Mouse (Mus musculus): Measurements from ENCODE around the gene Otulinl. TPM values are rescaled to one million over a fixed set of nuclear protein-coding genes. Genes with fewer than 3 reads are reported as not detected.

Gene Otulinl
- polyA plus RNA-seq, 1 experiment from 2014 or later: 32.0 TPM

- Histone ChIP-seq H3K9me3 (replicated peaks) (no peaks in the 10 kb centered on the region), H3K4me3 (replicated peaks) (no peak overlapping the region), H3K27me3 (no peaks in the 10 kb centered on the region), H3K27ac (replicated peaks) (no peak overlapping the region), H3K4me2 (replicated peaks) (no peak overlapping the region), H3K36me3 (peaks cover 19% of the 10 kb centered on the region), H3K4me1 (peaks cover 17% of the 10 kb centered on the region), H3K9ac (no peak overlapping the region)
- no peak for ATAC-seq (ENCODE audit: insufficient number of reproducible peaks, low FRiP score, low TSS enrichment, low read depth)
- 83% methylated on average over 9 of the region's 9 CpGs for WGBS
Observed at GRCm38 (mm10) chr15:27627794-27628193, 53.6 kb downstream of the Otulinl start.

GRCm38 (mm10) chr15:27626314-27626713 lies 55.1 kb downstream of the Otulinl start:
- no peaks in the 10 kb centered on the region for H3K9me3 ChIP-seq (replicated peaks)
- H3K36me3 ChIP-seq: peaks cover 27% of the 10 kb centered on the region
- H3K4me3 ChIP-seq (replicated peaks): no peak overlapping the region
- H3K4me1 ChIP-seq: peaks cover 17% of the 10 kb centered on the region
- no peak for ATAC-seq (ENCODE audit: insufficient number of reproducible peaks, low FRiP score, low TSS enrichment, low read depth)
- H3K4me2 ChIP-seq (replicated peaks): no peak overlapping the region
- WGBS: 100% methylated on average over 1 of the region's 1 CpGs
- H3K9ac ChIP-seq: no peak overlapping the region
- H3K27ac ChIP-seq (replicated peaks): no peak overlapping the region
- H3K27me3 ChIP-seq: no peaks in the 10 kb centered on the region

GRCm38 (mm10) chr15:27625890-27626255 lies 55.5 kb downstream of the Otulinl start:
- Histone ChIP-seq H3K27ac (replicated peaks) (no peak overlapping the region), H3K4me3 (replicated peaks) (no peak overlapping the region)
- 89% methylated on average over 10 of the region's 10 CpGs for WGBS

GRCm38 (mm10) chr15:27625014-27625889 lies 56.1 kb downstream of the Otulinl start:
- ATAC-seq (ENCODE audit: insufficient number of reproducible peaks, low FRiP score, low TSS enrichment, low read depth): no peak
- WGBS: 84% methylated on average over 13 of the region's 13 CpGs

More at GRCm38 (mm10) chr15:27625890-27626255, 55.5 kb downstream of the Otulinl start:
- Histone ChIP-seq H3K9me3 (replicated peaks) (no peaks in the 10 kb centered on the region), H3K4me2 (replicated peaks) (no peak overlapping the region), H3K4me1 (peaks cover 16% of the 10 kb centered on the region), H3K36me3 (peaks cover 27% of the 10 kb centered on the region), H3K9ac (no peak overlapping the region), H3K27me3 (no peaks in the 10 kb centered on the region)
- no peak for ATAC-seq (ENCODE audit: insufficient number of reproducible peaks, low FRiP score, low TSS enrichment, low read depth)

GRCm38 (mm10) chr15:27623286-27623685 lies 58.1 kb downstream of the Otulinl start:
- no peak overlapping the region for H3K9ac ChIP-seq
- no peaks in the 10 kb centered on the region for H3K9me3 ChIP-seq (replicated peaks)
- no peak for ATAC-seq (ENCODE audit: insufficient number of reproducible peaks, low FRiP score, low TSS enrichment, low read depth)
- no peak overlapping the region for H3K4me3 ChIP-seq (replicated peaks)
- 88% methylated on average over 6 of the region's 6 CpGs for WGBS
- no peak overlapping the region for H3K27ac ChIP-seq (replicated peaks)
- peaks cover 35% of the 10 kb centered on the region for H3K36me3 ChIP-seq
- H3K27me3 ChIP-seq: no peaks in the 10 kb centered on the region
- H3K4me1 ChIP-seq: peaks cover 3% of the 10 kb centered on the region; the same call in 1 of the 2 replicates
- no peak overlapping the region for H3K4me2 ChIP-seq (replicated peaks)

More at GRCm38 (mm10) chr15:27625014-27625889, 56.1 kb downstream of the Otulinl start:
- H3K9me3 ChIP-seq (replicated peaks): no peaks in the 10 kb centered on the region
- H3K27me3 ChIP-seq: no peaks in the 10 kb centered on the region
- no peak overlapping the region for H3K4me2 ChIP-seq (replicated peaks)
- no peak overlapping the region for H3K27ac ChIP-seq (replicated peaks)
- no peak overlapping the region for H3K4me3 ChIP-seq (replicated peaks)
- H3K36me3 ChIP-seq: peaks cover 27% of the 10 kb centered on the region
- H3K4me1 ChIP-seq: peaks cover 16% of the 10 kb centered on the region
- H3K9ac ChIP-seq: no peak overlapping the region

GRCm38 (mm10) chr15:27620475-27621185 lies 60.7 kb downstream of the Otulinl start:
- Histone ChIP-seq H3K4me1 (peaks cover 3% of the 10 kb centered on the region; the same call in 1 of the 2 replicates), H3K36me3 (peaks cover 37% of the 10 kb centered on the region), H3K9ac (no peak overlapping the region), H3K4me3 (replicated peaks) (no peak overlapping the region), H3K9me3 (replicated peaks) (no peaks in the 10 kb centered on the region), H3K4me2 (replicated peaks) (no peak overlapping the region), H3K27ac (replicated peaks) (no peak overlapping the region), H3K27me3 (no peaks in the 10 kb centered on the region)
- ATAC-seq (ENCODE audit: insufficient number of reproducible peaks, low FRiP score, low TSS enrichment, low read depth): no peak
- 85% methylated on average over 6 of the region's 6 CpGs for WGBS

GRCm38 (mm10) chr15:27619683-27620082 lies 61.7 kb downstream of the Otulinl start:
- Histone ChIP-seq H3K36me3 (peaks cover 40% of the 10 kb centered on the region), H3K27ac (replicated peaks) (no peak overlapping the region), H3K27me3 (no peaks in the 10 kb centered on the region), H3K9me3 (replicated peaks) (no peaks in the 10 kb centered on the region), H3K4me1 (peaks cover 3% of the 10 kb centered on the region; the same call in 1 of the 2 replicates), H3K4me2 (replicated peaks) (no peak overlapping the region), H3K9ac (no peak overlapping the region), H3K4me3 (replicated peaks) (no peak overlapping the region)
- ATAC-seq (ENCODE audit: insufficient number of reproducible peaks, low FRiP score, low TSS enrichment, low read depth): no peak
- 81% methylated on average over 3 of the region's 3 CpGs for WGBS

GRCm38 (mm10) chr15:27618778-27619533 lies 62.4 kb downstream of the Otulinl start:
- H3K9me3 ChIP-seq (replicated peaks): no peaks in the 10 kb centered on the region
- no peaks in the 10 kb centered on the region for H3K27me3 ChIP-seq
- no peak overlapping the region for H3K27ac ChIP-seq (replicated peaks)
- WGBS: 74% methylated on average over 6 of the region's 6 CpGs
- no peak overlapping the region for H3K4me3 ChIP-seq (replicated peaks)
- H3K9ac ChIP-seq: no peak overlapping the region
- 0 out of 2 replicates have a peak, but pooled peaks cover 3% of the 10 kb centered on the region for H3K4me1 ChIP-seq
- no peak overlapping the region for H3K4me2 ChIP-seq (replicated peaks)
- H3K36me3 ChIP-seq: peaks cover 38% of the 10 kb centered on the region
- ATAC-seq (ENCODE audit: insufficient number of reproducible peaks, low FRiP score, low TSS enrichment, low read depth): no peak

- 0 out of 2 replicates have a peak, but pooled peaks cover 3% of the 10 kb centered on the region for H3K4me1 ChIP-seq
- no peak overlapping the region for H3K4me3 ChIP-seq (replicated peaks)
- no peak overlapping the region for H3K27ac ChIP-seq (replicated peaks)
- H3K4me2 ChIP-seq (replicated peaks): no peak overlapping the region
- H3K9me3 ChIP-seq (replicated peaks): no peaks in the 10 kb centered on the region
- H3K9ac ChIP-seq: no peak overlapping the region
- H3K27me3 ChIP-seq: no peaks in the 10 kb centered on the region
- peaks cover 27% of the 10 kb centered on the region for H3K36me3 ChIP-seq
- WGBS: 67% methylated on average over 3 of the region's 3 CpGs
- no peak for ATAC-seq (ENCODE audit: insufficient number of reproducible peaks, low FRiP score, low TSS enrichment, low read depth)
Observed at GRCm38 (mm10) chr15:27617227-27617626, 64.2 kb downstream of the Otulinl start.

GRCm38 (mm10) chr15:27616159-27616558 lies 65.2 kb downstream of the Otulinl start:
- no peak overlapping the region for H3K4me3 ChIP-seq (replicated peaks)
- ATAC-seq (ENCODE audit: insufficient number of reproducible peaks, low FRiP score, low TSS enrichment, low read depth): no peak
- no peak overlapping the region for H3K9ac ChIP-seq
- no peak overlapping the region for H3K27ac ChIP-seq (replicated peaks)
- no peaks in the 10 kb centered on the region for H3K9me3 ChIP-seq (replicated peaks)
- H3K4me2 ChIP-seq (replicated peaks): no peak overlapping the region
- H3K27me3 ChIP-seq: no peaks in the 10 kb centered on the region
- peaks cover 31% of the 10 kb centered on the region; the same call in 1 of the 2 replicates for H3K36me3 ChIP-seq
- 69% methylated on average over 4 of the region's 4 CpGs for WGBS
- 0 out of 2 replicates have a peak, but pooled peaks cover 3% of the 10 kb centered on the region for H3K4me1 ChIP-seq

- H3K9ac ChIP-seq: no peak overlapping the region
- H3K27me3 ChIP-seq: no peaks in the 10 kb centered on the region
- no peak overlapping the region for H3K4me3 ChIP-seq (replicated peaks)
- no peaks in the 10 kb centered on the region for H3K9me3 ChIP-seq (replicated peaks)
- ATAC-seq (ENCODE audit: insufficient number of reproducible peaks, low FRiP score, low TSS enrichment, low read depth): no peak
- H3K4me2 ChIP-seq (replicated peaks): no peak overlapping the region
- WGBS: 87% methylated on average over 4 of the region's 4 CpGs
- H3K36me3 ChIP-seq: peaks cover 36% of the 10 kb centered on the region
- no peaks in the 10 kb centered on the region for H3K4me1 ChIP-seq
- H3K27ac ChIP-seq (replicated peaks): no peak overlapping the region
Observed at GRCm38 (mm10) chr15:27613255-27613654, 68.1 kb downstream of the Otulinl start.

Data from embryonic facial prominence, embryonic 15.5 days (tissue).